Mouse (Mus musculus) hindbrain, embryonic 11.5 days (tissue): ENCODE results near the gene Akap10. TPM values are rescaled to one million over a fixed set of nuclear protein-coding genes. Genes with fewer than 3 reads are reported as not detected.
A peak's percentile ranks its signal among the peaks of the same experiment; 100 is the strongest.

Experiments used
- ATAC-seq: fragments of 200-750 bp; cut with Nextera tagmentation; 2 replicates; pipeline ENCODE4 v1.8.0; 2017; ENCODE audit warnings: mild to moderate bottlenecking, moderate TSS enrichment, moderate library complexity; ENCODE audit not compliant: low FRiP score
- DNase-seq: peaks from one replicate; pipeline ENCODE4 v3.0.0-alpha.2; 2015; ENCODE audit warnings: low spot score
- H3K27ac ChIP-seq: fragments of 300-500 bp; sonication (generic); 2 replicates; pipeline ENCODE4 v1.5.1; 2014; ENCODE audit warnings: mild to moderate bottlenecking, low read depth, low read length
- H3K27me3 ChIP-seq: fragments of 300-500 bp; sonication (generic); 2 replicates; pipeline ENCODE4 v1.6.1; 2014; ENCODE audit warnings: mild to moderate bottlenecking, low read length, moderate library complexity, mixed read lengths; ENCODE audit not compliant: control insufficient read depth, insufficient read depth
- H3K36me3 ChIP-seq: fragments of 300-500 bp; sonication (generic); 2 replicates; pipeline ENCODE4 v1.6.1; 2014; ENCODE audit warnings: mild to moderate bottlenecking, low read length, moderate library complexity, mixed read lengths; ENCODE audit not compliant: control insufficient read depth, insufficient read depth
- H3K4me1 ChIP-seq: fragments of 300-500 bp; sonication (generic); replicated peaks from 2 replicates; pipeline ENCODE4 v1.6.1; 2014; ENCODE audit warnings: low read length, mixed read lengths; ENCODE audit not compliant: control insufficient read depth, insufficient read depth
- H3K4me2 ChIP-seq: fragments of 300-500 bp; sonication (generic); replicated peaks from 2 replicates; pipeline ENCODE4 v1.6.1; 2014; ENCODE audit warnings: mild to moderate bottlenecking, low read depth, low read length
- H3K4me3 ChIP-seq: fragments of 300-500 bp; sonication (generic); 2 replicates; pipeline ENCODE4 v1.5.1; 2014; ENCODE audit warnings: low read depth, low read length
- H3K9ac ChIP-seq: fragments of 300-500 bp; sonication (generic); 2 replicates; pipeline ENCODE4 v1.6.1; 2014; ENCODE audit warnings: low read depth, low read length
- H3K9me3 ChIP-seq: fragments of 300-500 bp; sonication (generic); 2 replicates; pipeline ENCODE4 v1.6.1; 2016; ENCODE audit warnings: low read length; ENCODE audit not compliant: control insufficient read depth
- WGBS: fragments of 180-500 bp; shearing (Covaris S2); extraction: QIAGEN DNeasy Blood & Tissue Kit; methylation state at CpG from one replicate; pipeline ENCODE4 v1.1.7; 2014; 5-methylcytosine and 5-hydroxymethylcytosine counted together
- polyA plus RNA-seq: library from polyadenylated mRNA; unstranded; fragments of >200 nt; fragmentation: Nextera tagmentation; extraction: Ambion mirVana; gene quantifications from 2 replicates; pipeline ENCODE4 v1.2.1, GENCODE M21; 2014

Akap10 gene
- polyA plus RNA-seq, 1 experiment from 2014 or later, result 17.1 TPM

- no peak overlapping the region for H3K4me3 ChIP-seq
- no peak overlapping the region for H3K27ac ChIP-seq
- ATAC-seq, result no peak
- no peak overlapping the region for H3K4me2 ChIP-seq
- H3K36me3 ChIP-seq, result no peaks in the 10 kb centered on the region
- 96% methylated on average over 4 of the region's 4 CpGs for WGBS
- H3K9me3 ChIP-seq, result no peaks in the 10 kb centered on the region
- no peaks in the 10 kb centered on the region for H3K4me1 ChIP-seq
- no peak for DNase-seq
- no peak overlapping the region for H3K9ac ChIP-seq
- no peaks in the 10 kb centered on the region for H3K27me3 ChIP-seq
Observed at GRCm38 (mm10) chr11:61946608-61947007, 16.6 kb upstream of the Akap10 start.

DNA sequence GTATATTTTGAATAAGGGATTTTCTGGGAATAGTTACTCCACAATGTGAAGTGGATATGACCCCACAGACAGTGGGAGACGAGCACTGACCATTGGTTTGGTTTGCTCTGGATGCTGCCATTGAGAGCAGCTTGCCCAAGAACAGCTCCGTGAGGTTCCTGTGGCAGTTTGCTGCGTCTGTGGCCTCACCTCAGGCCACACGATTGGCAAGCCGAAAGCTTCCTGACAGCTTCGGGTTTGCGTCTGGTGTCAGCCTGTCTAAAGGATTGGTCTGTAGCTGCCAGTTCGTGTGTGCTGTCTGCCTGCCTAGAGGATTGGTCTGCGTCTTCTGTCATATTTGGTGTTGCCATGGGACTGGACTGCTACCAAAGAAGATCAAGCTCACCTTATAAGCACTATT, 14.4 kb upstream of the Akap10 start:
- Histone ChIP-seq H3K4me2 (no peak overlapping the region), H3K36me3 (no peaks in the 10 kb centered on the region), H3K4me3 (no peak overlapping the region), H3K9me3 (no peaks in the 10 kb centered on the region), H3K27me3 (no peaks in the 10 kb centered on the region), H3K9ac (no peak overlapping the region), H3K4me1 (no peaks in the 10 kb centered on the region), H3K27ac (no peak overlapping the region)
- 87% methylated on average over 9 of the region's 9 CpGs for WGBS
- ATAC-seq (no peak), DNase-seq (no peak)

- H3K9me3 ChIP-seq, result no peaks in the 10 kb centered on the region
- H3K9ac ChIP-seq, result no peak overlapping the region
- WGBS, result 97% methylated on average over 2 of the region's 2 CpGs
- ATAC-seq (no peak), DNase-seq (no peak)
- no peaks in the 10 kb centered on the region for H3K4me1 ChIP-seq
- no peak overlapping the region for H3K4me3 ChIP-seq
- H3K36me3 ChIP-seq, result no peaks in the 10 kb centered on the region
- H3K4me2 ChIP-seq, result no peak overlapping the region
- H3K27ac ChIP-seq, result no peak overlapping the region
- H3K27me3 ChIP-seq, result no peaks in the 10 kb centered on the region
Observed at GRCm38 (mm10) chr11:61942903-61943302, 12.9 kb upstream of the Akap10 start.

DNA sequence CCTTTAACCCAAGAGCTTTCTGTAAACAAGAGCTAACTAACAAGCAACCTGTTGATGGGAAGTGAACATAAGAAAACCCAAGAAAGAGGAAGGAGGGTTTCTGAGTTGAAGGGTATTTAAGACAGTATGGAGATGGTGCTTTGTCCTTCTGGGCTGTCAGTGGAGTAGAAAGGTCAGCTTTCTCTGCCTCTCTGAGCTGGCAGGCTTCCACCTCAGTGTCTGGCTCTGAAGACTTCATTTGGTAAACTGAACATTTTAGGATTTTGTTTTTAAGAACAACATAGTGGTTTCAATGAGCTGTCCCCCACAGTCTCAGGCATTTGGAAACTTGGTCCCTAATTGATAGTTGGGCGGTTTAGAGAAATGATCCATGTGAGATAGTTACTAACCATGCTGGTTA, 7.7 kb upstream of the Akap10 start:
- Histone ChIP-seq H3K4me3 (no peak overlapping the region), H3K4me1 (no peaks in the 10 kb centered on the region), H3K27me3 (no peaks in the 10 kb centered on the region), H3K36me3 (no peaks in the 10 kb centered on the region), H3K27ac (no peak overlapping the region), H3K9me3 (no peaks in the 10 kb centered on the region), H3K4me2 (no peak overlapping the region), H3K9ac (no peak overlapping the region)
- WGBS, result 89% methylated on average over 1 of the region's 1 CpGs
- DNase-seq (no peak), ATAC-seq (no peak)

GRCm38 (mm10) chr11:61930640-61931586, 861 bp upstream of the Akap10 start:
- DNase-seq (no peak), ATAC-seq (peak; percentile 43; the same call in 1 of the 2 replicates)
- Histone ChIP-seq H3K27ac (peak overlapping the region; percentile 87), H3K4me3 (peak overlapping the region; percentile 85), H3K27me3 (no peaks in the 10 kb centered on the region), H3K9me3 (no peaks in the 10 kb centered on the region), H3K9ac (peak overlapping the region; percentile 84), H3K4me1 (peaks cover 3% of the 10 kb centered on the region; the same call in 1 of the 2 replicates), H3K4me2 (peak overlapping the region; percentile 69), H3K36me3 (no peaks in the 10 kb centered on the region)
- WGBS, result 19% methylated on average over 11 of the region's 11 CpGs

- no peaks in the 10 kb centered on the region for H3K27me3 ChIP-seq
- 4% methylated on average over 39 of the region's 47 CpGs for WGBS
- H3K36me3 ChIP-seq, result no peaks in the 10 kb centered on the region
- DNase-seq (no peak), ATAC-seq (peak; percentile 81)
- peak overlapping the region; percentile 69 for H3K4me2 ChIP-seq
- peak overlapping the region; percentile 87 for H3K27ac ChIP-seq
- peak overlapping the region; percentile 85 for H3K4me3 ChIP-seq
- peaks cover 3% of the 10 kb centered on the region; the same call in 1 of the 2 replicates for H3K4me1 ChIP-seq
- H3K9me3 ChIP-seq, result no peaks in the 10 kb centered on the region
- H3K9ac ChIP-seq, result peak overlapping the region; percentile 84
Observed at GRCm38 (mm10) chr11:61929323-61930097, 542 bp downstream of the Akap10 start.

DNA sequence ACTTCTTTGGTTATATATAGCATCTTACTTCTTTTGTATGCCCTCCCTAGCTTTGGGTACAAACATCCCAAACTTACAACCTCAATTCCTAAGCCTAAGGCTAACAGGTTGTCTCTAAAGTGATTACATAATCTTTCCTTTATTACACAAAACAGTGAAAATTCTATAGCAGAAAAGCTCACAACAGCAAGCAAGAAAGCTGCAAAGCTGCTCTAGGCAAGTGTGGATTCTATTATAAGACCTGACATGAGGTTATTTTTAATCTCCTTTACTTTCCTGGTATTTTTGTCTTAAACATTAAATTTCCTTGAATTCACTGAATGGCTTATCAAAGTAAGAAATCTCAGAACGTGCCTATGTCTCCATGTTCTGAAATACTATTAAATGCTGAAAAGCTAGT, 6.7 kb downstream of the Akap10 start:
- WGBS, result 92% methylated on average over 1 of the region's 1 CpGs
- Histone ChIP-seq H3K27ac (no peak overlapping the region), H3K9me3 (no peaks in the 10 kb centered on the region), H3K27me3 (no peaks in the 10 kb centered on the region), H3K4me3 (no peak overlapping the region), H3K4me2 (no peak overlapping the region), H3K36me3 (no peaks in the 10 kb centered on the region), H3K9ac (no peak overlapping the region), H3K4me1 (no peaks in the 10 kb centered on the region)
- DNase-seq (no peak), ATAC-seq (no peak)

- WGBS, result 96% methylated on average over 3 of the region's 3 CpGs
- Histone ChIP-seq H3K27me3 (no peaks in the 10 kb centered on the region), H3K4me2 (no peak overlapping the region), H3K36me3 (peaks cover 2% of the 10 kb centered on the region; the same call in 1 of the 2 replicates), H3K27ac (no peak overlapping the region), H3K4me3 (no peak overlapping the region), H3K9me3 (no peaks in the 10 kb centered on the region), H3K9ac (no peak overlapping the region), H3K4me1 (no peaks in the 10 kb centered on the region)
- DNase-seq, result no peak
- ATAC-seq, result no peak
Observed at GRCm38 (mm10) chr11:61919702-61920101, 10.3 kb downstream of the Akap10 start.
